Mouse (Mus musculus) G1E (cell line): ENCODE data around the gene Plac8. TPM values are rescaled to one million over a fixed set of nuclear protein-coding genes. Genes with fewer than 3 reads are reported as not detected.
A peak's percentile ranks its signal among the peaks of the same experiment; 100 is the strongest.

Source experiments
- ATAC-seq: 2 replicates; pipeline ENCODE4 v1.8.0; 2016; ENCODE audit warnings: mild to moderate bottlenecking; ENCODE audit not compliant: insufficient number of reproducible peaks, poor library complexity, low FRiP score, severe bottlenecking; ENCODE audit errors: extremely low read depth
- DNase-seq: peaks from one replicate; pipeline ENCODE4 v3.0.0; 2012; ENCODE audit warnings: low spot score
- H3K27me3 ChIP-seq: 2 replicates; pipeline ENCODE4 v1.6.1; 2012; ENCODE audit warnings: mild to moderate bottlenecking, low read length, inconsistent platforms; ENCODE audit not compliant: insufficient read depth
- H3K36me3 ChIP-seq: replicated peaks from 2 replicates; pipeline ENCODE3; 2012; ENCODE audit warnings: mild to moderate bottlenecking, inconsistent platforms
- H3K4me1 ChIP-seq: 2 replicates; pipeline ENCODE4 v1.6.1; 2012; ENCODE audit warnings: low read depth, low read length, inconsistent platforms, mixed read lengths; ENCODE audit not compliant: insufficient read depth
- H3K4me3 ChIP-seq: 2 replicates; pipeline ENCODE4 v1.5.1; 2012; ENCODE audit warnings: low read depth, mild to moderate bottlenecking, inconsistent platforms, low read length, moderate library complexity, mixed read lengths
- H3K9me3 ChIP-seq: replicated peaks from 2 replicates; pipeline ENCODE4 v1.6.1; 2012; ENCODE audit warnings: inconsistent platforms
- CTCF ChIP-seq: IDR thresholded peaks from 2 replicates; pipeline ENCODE4 v1.5.1; 2012; ENCODE audit warnings: low read depth, low read length, inconsistent platforms, mixed read lengths
- GATA1 ChIP-seq: IDR thresholded peaks from 2 replicates; pipeline ENCODE4 v1.6.1; 2012; ENCODE audit warnings: borderline replicate concordance, low read length, inconsistent platforms, mixed read lengths
- GATA2 ChIP-seq: IDR thresholded peaks from 2 replicates; pipeline ENCODE4 v1.6.1; 2012; ENCODE audit warnings: low read depth, low read length, inconsistent platforms, borderline replicate concordance
- POLR2AphosphoS5 ChIP-seq: IDR thresholded peaks from 2 replicates; pipeline ENCODE4 v1.6.1; 2012; ENCODE audit warnings: low read depth, low read length, inconsistent platforms; ENCODE audit not compliant: insufficient replicate concordance
- TAL1 ChIP-seq: conservative IDR thresholded peaks from 2 replicates; pipeline ENCODE4 v1.6.1; 2012; ENCODE audit warnings: low read depth, low read length, inconsistent platforms, mixed read lengths
- polyA plus RNA-seq: library from polyadenylated mRNA; stranded (reverse); fragments of >175 nt; gene quantifications from 2 replicates; pipeline ENCODE4 v1.2.3, GENCODE M21; 2012
- total RNA-seq, 2 experiments: library from RNA; stranded (forward) in 1 of 2; stranded (reverse) in 1 of 2; fragments of 200-1000 nt in 1 of 2; fragments of >200 nt in 1 of 2; fragmentation: Nextera tagmentation in 1 of 2; gene quantifications; 2 replicates each; pipeline ENCODE4 v1.2.3; 2014 to 2017

Gene Plac8
- total and polyA plus RNA-seq, 3 experiments, result 0.36 to 8.9 (median 5.9) TPM

DNA sequence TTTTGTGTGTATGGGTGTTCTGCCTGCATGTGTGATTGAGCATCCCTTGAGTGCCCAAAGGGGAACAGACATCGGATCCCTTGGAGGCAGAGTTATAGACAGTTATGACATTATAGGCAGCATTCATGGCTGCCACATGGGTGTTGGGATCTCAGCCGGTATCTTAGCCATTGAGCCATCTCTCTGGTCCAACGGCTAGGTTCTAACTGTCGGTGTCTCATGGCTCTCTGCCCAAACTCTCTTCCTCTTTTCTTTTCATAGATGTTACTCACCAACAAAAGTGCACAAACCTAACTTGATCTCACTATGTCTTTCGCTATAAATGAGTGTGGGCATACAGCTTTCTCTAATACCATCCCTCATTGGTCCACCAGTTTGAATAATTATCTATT is 10.4 kb upstream of the Plac8 start:
- H3K36me3 ChIP-seq, result no peaks in the 10 kb centered on the region
- no peak; the same call in 1 of the 2 replicates for ATAC-seq
- peaks cover 25% of the 10 kb centered on the region for H3K4me1 ChIP-seq
- DNase-seq, result no peak
- H3K9me3 ChIP-seq, result no peaks in the 10 kb centered on the region
- peaks cover 27% of the 10 kb centered on the region for H3K27me3 ChIP-seq
- H3K4me3 ChIP-seq, result no peak overlapping the region
- TF ChIP-seq CTCF (no peak), GATA2 (no peak), TAL1 (no peak), GATA1 (no peak), POLR2AphosphoS5 (no peak)

- ATAC-seq (no peak), DNase-seq (no peak)
- Histone ChIP-seq H3K9me3 (no peaks in the 10 kb centered on the region), H3K4me1 (peaks cover 29% of the 10 kb centered on the region), H3K36me3 (no peaks in the 10 kb centered on the region), H3K4me3 (no peak overlapping the region), H3K27me3 (peaks cover 25% of the 10 kb centered on the region)
- TF ChIP-seq GATA2, result no peak
- TF ChIP-seq GATA1, result no peak
- no peak for TF ChIP-seq TAL1
- TF ChIP-seq CTCF, result no peak
- no peak for TF ChIP-seq POLR2AphosphoS5
These were observed 9.8 kb upstream of the Plac8 start for GRCm38 (mm10) chr5:100581622-100582434.

DNA sequence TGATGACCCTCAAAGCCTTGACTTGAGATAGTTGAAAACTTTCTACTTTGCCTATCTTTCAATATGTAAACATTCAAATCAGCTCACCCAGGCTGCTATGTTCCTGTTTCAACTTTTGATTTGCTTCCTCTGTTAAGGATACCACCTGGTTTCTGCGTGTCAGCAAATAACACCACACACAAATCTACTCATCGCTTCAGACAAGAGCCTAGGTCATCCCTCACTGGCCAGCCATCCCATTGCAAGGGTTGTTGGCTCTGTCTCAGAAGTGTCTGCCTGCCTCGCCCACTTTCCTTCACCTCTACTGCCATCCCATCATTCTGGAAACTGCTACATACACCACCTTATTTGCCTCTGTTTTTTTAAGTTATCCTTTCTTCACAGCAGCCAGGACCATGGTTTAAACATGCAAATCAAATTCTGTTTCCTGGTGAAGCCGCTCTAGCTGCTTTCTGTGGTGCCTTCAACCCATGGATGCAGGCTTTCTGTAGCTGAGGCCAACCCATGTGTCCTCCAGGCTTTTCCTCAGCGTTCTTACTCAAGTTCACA is 6.9 kb upstream of the Plac8 start:
- Histone ChIP-seq H3K4me1 (peaks cover 39% of the 10 kb centered on the region), H3K4me3 (no peak overlapping the region), H3K27me3 (peaks cover 19% of the 10 kb centered on the region), H3K36me3 (no peaks in the 10 kb centered on the region), H3K9me3 (no peaks in the 10 kb centered on the region)
- TF ChIP-seq GATA1, result no peak
- DNase-seq, result no peak
- no peak for ATAC-seq

DNA sequence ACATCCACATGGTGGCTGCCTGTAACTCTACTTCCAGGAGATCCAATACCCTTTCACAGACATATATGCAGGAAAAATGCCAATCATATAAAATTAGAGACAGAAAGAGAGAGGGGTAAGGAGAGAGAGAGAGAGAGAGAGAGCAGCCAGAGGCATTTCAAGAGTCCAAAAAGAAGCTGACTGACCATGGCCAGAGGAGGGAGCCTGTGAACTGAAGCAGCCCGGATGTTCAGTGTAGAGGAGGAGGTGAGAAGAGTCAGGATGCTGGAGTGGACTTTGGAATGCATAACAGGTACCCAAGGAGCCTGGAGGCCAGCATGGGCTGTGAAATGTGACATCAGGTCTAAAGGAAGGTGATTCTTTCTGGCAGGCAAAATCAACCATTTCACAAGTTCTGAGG is 2.7 kb upstream of the Plac8 start:
- H3K4me1 ChIP-seq, result peaks cover 45% of the 10 kb centered on the region
- H3K27me3 ChIP-seq, result peaks cover 28% of the 10 kb centered on the region
- DNase-seq (no peak), ATAC-seq (no peak)
- H3K9me3 ChIP-seq, result no peaks in the 10 kb centered on the region
- H3K4me3 ChIP-seq, result no peak overlapping the region
- H3K36me3 ChIP-seq, result no peaks in the 10 kb centered on the region
- TF ChIP-seq GATA1 (no peak), CTCF (no peak), TAL1 (no peak), GATA2 (no peak), POLR2AphosphoS5 (no peak)

GRCm38 (mm10) chr5:100573256-100573655 is 1.2 kb upstream of the Plac8 start:
- TF ChIP-seq TAL1, result no peak
- no peak for TF ChIP-seq CTCF
- no peak for TF ChIP-seq GATA2
- TF ChIP-seq GATA1, result no peak
- no peak for TF ChIP-seq POLR2AphosphoS5
- DNase-seq (no peak), ATAC-seq (no peak)
- Histone ChIP-seq H3K36me3 (no peaks in the 10 kb centered on the region), H3K4me1 (peaks cover 56% of the 10 kb centered on the region), H3K9me3 (no peaks in the 10 kb centered on the region), H3K27me3 (peaks cover 18% of the 10 kb centered on the region), H3K4me3 (no peak overlapping the region)

- no peak for ATAC-seq
- no peaks in the 10 kb centered on the region for H3K9me3 ChIP-seq
- no peak for DNase-seq
- peak overlapping the region; percentile 49; the same call in 1 of the 2 replicates for H3K4me3 ChIP-seq
- peaks cover 66% of the 10 kb centered on the region for H3K4me1 ChIP-seq
- no peaks in the 10 kb centered on the region for H3K36me3 ChIP-seq
- TF ChIP-seq POLR2AphosphoS5 (no peak), GATA2 (no peak), GATA1 (no peak), CTCF (no peak), TAL1 (no peak)
- peaks cover 17% of the 10 kb centered on the region for H3K27me3 ChIP-seq
These were observed 1.3 kb downstream of the Plac8 start for GRCm38 (mm10) chr5:100570716-100571115.
